Mouse (Mus musculus): Measurements from ENCODE around the gene Asb16. TPM values are rescaled to one million over a fixed set of nuclear protein-coding genes. Genes with fewer than 3 reads are reported as not detected.

Gene Asb16
- polyA plus RNA-seq (2014; fragmentation: Nextera tagmentation; extraction: Ambion mirVana), result 0.25 and 0.33 TPM in 2 replicates

DNA sequence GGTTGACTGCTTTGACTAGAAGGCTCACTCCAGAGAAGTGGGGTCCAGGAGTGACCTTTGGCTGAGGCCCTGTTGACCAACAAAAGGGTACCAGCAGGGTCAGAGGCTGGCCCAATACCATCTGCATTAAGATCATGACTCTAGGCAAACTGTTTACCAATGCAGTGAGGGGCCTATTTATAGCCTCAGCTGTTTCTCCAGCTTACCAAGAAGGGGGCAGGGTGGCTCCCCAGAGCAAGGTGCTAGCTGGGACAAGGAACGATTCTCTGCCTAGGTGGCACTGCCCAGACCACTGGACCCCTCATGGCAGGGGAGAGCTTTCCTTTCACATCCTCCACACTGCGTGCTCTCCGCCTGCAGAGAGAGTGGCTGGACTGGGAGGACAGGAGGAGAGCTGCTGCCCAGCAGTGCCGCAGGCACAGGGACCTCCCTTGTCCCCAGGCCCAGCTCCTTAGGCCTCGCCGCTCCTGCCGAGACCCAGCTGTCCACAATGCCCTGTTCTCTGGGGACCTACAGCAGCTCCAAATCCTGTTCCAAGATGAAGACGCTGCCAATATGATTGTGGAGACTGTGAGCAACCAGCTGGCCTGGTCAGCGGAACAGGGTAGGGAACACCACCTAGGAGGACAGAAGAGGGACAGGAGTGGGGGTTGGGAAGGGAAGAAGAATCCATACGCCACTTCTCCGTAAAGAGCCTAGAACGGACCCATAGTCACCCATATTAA lies at the start of gene Asb16:
Asb16 (plus strand) TSS at position 224 of the 725 bp plus-strand sequence.
- Histone ChIP-seq H3K36me3 (ENCODE audit: control insufficient read depth, insufficient read depth, low read length) (no peaks in the 10 kb centered on the region), H3K4me2 (ENCODE audit: low read depth, low read length) (no peak within 1 kb of the TSS), H3K27ac (replicated peaks; ENCODE audit: low read depth, low read length) (no peak within 1 kb of the TSS), H3K9me3 (ENCODE audit: control insufficient read depth, low read length) (no peaks in the 10 kb centered on the region), H3K9ac (ENCODE audit: low read depth, low read length) (no peak within 1 kb of the TSS), H3K4me1 (ENCODE audit: control insufficient read depth, insufficient read depth, low read length) (no peaks in the 10 kb centered on the region), H3K27me3 (replicated peaks; ENCODE audit: control insufficient read depth, insufficient read depth, low read length) (no peaks in the 10 kb centered on the region), H3K4me3 (ENCODE audit: low read depth, low read length) (no peak within 1 kb of the TSS)
- no peak for DNase-seq (ENCODE audit: low spot score)
- 79% methylated on average over 12 of the region's 12 CpGs for WGBS
- no peak for ATAC-seq (ENCODE audit: low read depth)

DNA sequence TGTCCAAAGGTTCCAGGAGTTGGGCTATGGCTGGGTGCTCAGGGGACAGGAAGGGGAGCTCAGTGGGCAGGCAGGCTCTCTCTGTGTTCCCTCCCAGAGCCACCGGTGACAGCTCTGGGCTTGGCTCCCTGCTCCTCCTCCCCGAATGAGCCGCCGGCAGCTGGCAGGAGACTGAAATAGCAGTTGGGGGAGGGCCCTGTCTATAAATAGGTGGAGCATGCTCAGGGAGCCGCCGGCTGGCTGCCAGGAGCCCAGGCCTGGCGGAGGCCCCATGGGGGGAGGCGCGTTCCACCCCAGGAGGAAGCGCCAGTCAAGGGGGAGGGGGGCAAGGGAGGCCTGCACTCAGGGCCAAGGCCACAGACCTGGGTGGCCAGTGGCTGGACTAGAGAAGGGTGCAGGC lies 49.8 kb upstream of the Asb16 start:
- Histone ChIP-seq H3K9ac (ENCODE audit: low read depth, low read length) (peak overlapping the region; percentile 58), H3K27me3 (replicated peaks; ENCODE audit: control insufficient read depth, insufficient read depth, low read length) (no peaks in the 10 kb centered on the region), H3K4me2 (ENCODE audit: low read depth, low read length) (peak overlapping the region; percentile 63), H3K4me1 (ENCODE audit: control insufficient read depth, insufficient read depth, low read length) (peaks cover 63% of the 10 kb centered on the region), H3K4me3 (ENCODE audit: low read depth, low read length) (peak overlapping the region; percentile 39), H3K27ac (replicated peaks; ENCODE audit: low read depth, low read length) (peak overlapping the region; percentile 73), H3K9me3 (ENCODE audit: control insufficient read depth, low read length) (no peaks in the 10 kb centered on the region), H3K36me3 (ENCODE audit: control insufficient read depth, insufficient read depth, low read length) (peaks cover 14% of the 10 kb centered on the region; the same call in 1 of the 2 replicates)
- peak; percentile 88 for ATAC-seq (ENCODE audit: low read depth)
- DNase-seq (ENCODE audit: low spot score), result peak; percentile 98
- 0% methylated on average over 9 of the region's 10 CpGs for WGBS

DNA sequence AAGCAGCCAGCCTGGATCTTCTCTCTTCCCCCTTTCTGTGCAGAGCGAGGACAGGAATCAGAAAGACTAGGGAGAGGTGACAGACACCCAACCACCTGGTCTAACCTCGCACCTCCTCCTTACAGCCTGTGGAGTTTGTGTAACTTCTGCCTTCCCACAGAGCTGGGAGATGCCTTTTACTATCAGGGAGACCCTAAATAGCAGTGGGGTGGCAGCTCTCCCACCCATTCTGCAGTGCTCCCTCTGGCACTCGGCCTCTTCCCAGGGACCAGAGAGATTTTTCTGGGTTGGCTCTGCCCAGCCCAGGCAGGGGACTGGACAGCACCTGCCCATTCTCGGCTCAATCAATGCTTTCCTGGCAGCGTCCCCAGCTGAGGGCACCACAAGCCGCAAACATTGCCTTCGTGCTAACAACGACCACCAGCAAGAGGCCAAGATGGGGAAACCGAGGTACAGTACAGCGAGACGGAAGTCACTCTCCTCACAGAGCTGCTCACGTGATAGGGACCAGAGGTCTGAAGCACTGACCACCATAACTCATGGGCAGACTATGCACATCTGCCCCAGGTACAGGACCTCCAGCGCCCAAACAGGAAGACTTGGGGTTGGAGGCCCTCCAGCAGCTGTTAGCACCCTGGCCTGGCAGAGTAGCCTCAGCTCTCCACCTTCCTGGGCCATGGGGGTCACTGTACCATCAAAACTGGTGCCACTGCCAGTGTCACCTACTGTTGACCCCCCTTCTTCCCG lies 49.1 kb upstream of the Asb16 start:
- ATAC-seq (ENCODE audit: low read depth), result no peak

GRCm38 (mm10) chr11:102219994-102220346 lies 48.6 kb upstream of the Asb16 start:
- DNase-seq (ENCODE audit: low spot score) (no peak), ATAC-seq (ENCODE audit: low read depth) (no peak)
- Histone ChIP-seq H3K4me2 (ENCODE audit: low read depth, low read length) (no peak overlapping the region), H3K27ac (replicated peaks; ENCODE audit: low read depth, low read length) (peak overlapping the region; percentile 73; the same call in 1 of the 2 replicates), H3K36me3 (ENCODE audit: control insufficient read depth, insufficient read depth, low read length) (peaks cover 18% of the 10 kb centered on the region; the same call in 1 of the 2 replicates), H3K9me3 (ENCODE audit: control insufficient read depth, low read length) (no peaks in the 10 kb centered on the region), H3K4me1 (ENCODE audit: control insufficient read depth, insufficient read depth, low read length) (peaks cover 62% of the 10 kb centered on the region), H3K27me3 (replicated peaks; ENCODE audit: control insufficient read depth, insufficient read depth, low read length) (no peaks in the 10 kb centered on the region), H3K9ac (ENCODE audit: low read depth, low read length) (no peak overlapping the region), H3K4me3 (ENCODE audit: low read depth, low read length) (no peak overlapping the region)
- 68% methylated on average over 4 of the region's 4 CpGs for WGBS

More for the DNA sequence above, 49.1 kb upstream of the Asb16 start:
- DNase-seq (ENCODE audit: low spot score), result no peak
- WGBS, result 59% methylated on average over 13 of the region's 14 CpGs
- Histone ChIP-seq H3K36me3 (ENCODE audit: control insufficient read depth, insufficient read depth, low read length) (peaks cover 18% of the 10 kb centered on the region; the same call in 1 of the 2 replicates), H3K4me3 (ENCODE audit: low read depth, low read length) (0 out of 2 replicates have a peak overlapping the region, but pooled peaks have one; percentile 39), H3K4me1 (ENCODE audit: control insufficient read depth, insufficient read depth, low read length) (peaks cover 62% of the 10 kb centered on the region), H3K27me3 (replicated peaks; ENCODE audit: control insufficient read depth, insufficient read depth, low read length) (no peaks in the 10 kb centered on the region), H3K27ac (replicated peaks; ENCODE audit: low read depth, low read length) (peak overlapping the region; percentile 73), H3K9me3 (ENCODE audit: control insufficient read depth, low read length) (no peaks in the 10 kb centered on the region), H3K9ac (ENCODE audit: low read depth, low read length) (no peak overlapping the region), H3K4me2 (ENCODE audit: low read depth, low read length) (peak overlapping the region; percentile 63)

GRCm38 (mm10) chr11:102220451-102220850 lies 48.1 kb upstream of the Asb16 start:
- no peak overlapping the region for H3K9ac ChIP-seq (ENCODE audit: low read depth, low read length)
- H3K4me3 ChIP-seq (ENCODE audit: low read depth, low read length), result no peak overlapping the region
- H3K36me3 ChIP-seq (ENCODE audit: control insufficient read depth, insufficient read depth, low read length), result peaks cover 18% of the 10 kb centered on the region; the same call in 1 of the 2 replicates
- no peaks in the 10 kb centered on the region for H3K27me3 ChIP-seq (replicated peaks; ENCODE audit: control insufficient read depth, insufficient read depth, low read length)
- H3K9me3 ChIP-seq (ENCODE audit: control insufficient read depth, low read length), result no peaks in the 10 kb centered on the region
- peak overlapping the region; percentile 24; the same call in 1 of the 2 replicates for H3K27ac ChIP-seq (replicated peaks; ENCODE audit: low read depth, low read length)
- no peak overlapping the region for H3K4me2 ChIP-seq (ENCODE audit: low read depth, low read length)
- DNase-seq (ENCODE audit: low spot score), result no peak
- peaks cover 61% of the 10 kb centered on the region for H3K4me1 ChIP-seq (ENCODE audit: control insufficient read depth, insufficient read depth, low read length)
- no peak for ATAC-seq (ENCODE audit: low read depth)
- WGBS, result 60% methylated on average over 6 of the region's 6 CpGs

GRCm38 (mm10) chr11:102221243-102221953 lies 47.1 kb upstream of the Asb16 start:
- H3K36me3 ChIP-seq (ENCODE audit: control insufficient read depth, insufficient read depth, low read length), result peaks cover 18% of the 10 kb centered on the region; the same call in 1 of the 2 replicates
- no peaks in the 10 kb centered on the region for H3K9me3 ChIP-seq (ENCODE audit: control insufficient read depth, low read length)
- no peak for ATAC-seq (ENCODE audit: low read depth)
- H3K4me3 ChIP-seq (ENCODE audit: low read depth, low read length), result no peak overlapping the region
- H3K4me2 ChIP-seq (ENCODE audit: low read depth, low read length), result no peak overlapping the region
- peaks cover 55% of the 10 kb centered on the region for H3K4me1 ChIP-seq (ENCODE audit: control insufficient read depth, insufficient read depth, low read length)
- H3K9ac ChIP-seq (ENCODE audit: low read depth, low read length), result no peak overlapping the region
- no peaks in the 10 kb centered on the region for H3K27me3 ChIP-seq (replicated peaks; ENCODE audit: control insufficient read depth, insufficient read depth, low read length)
- no peak overlapping the region for H3K27ac ChIP-seq (replicated peaks; ENCODE audit: low read depth, low read length)
- WGBS, result 88% methylated on average over 8 of the region's 8 CpGs
- no peak for DNase-seq (ENCODE audit: low spot score)

DNA sequence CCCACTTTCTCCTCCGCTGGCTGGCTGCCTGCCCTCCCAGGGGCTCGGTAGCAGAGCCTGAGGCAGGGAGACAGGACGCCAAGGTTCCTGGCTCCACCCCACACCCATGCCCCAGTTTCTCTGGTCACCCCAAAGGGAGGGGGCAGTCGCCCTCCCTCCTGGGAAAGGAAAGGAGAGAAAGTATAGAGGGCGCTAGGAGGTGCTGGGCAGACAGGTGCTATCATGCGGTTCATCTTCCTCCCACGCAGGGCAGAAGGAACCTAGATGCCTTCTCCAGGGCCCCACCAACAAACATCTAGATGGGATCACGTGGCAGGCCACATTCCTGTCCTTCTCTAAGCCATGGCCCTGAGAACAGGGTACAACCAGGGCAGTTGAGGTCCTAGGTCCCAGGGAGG lies 46.6 kb upstream of the Asb16 start:
- DNase-seq (ENCODE audit: low spot score) (no peak), ATAC-seq (ENCODE audit: low read depth) (no peak)
- Histone ChIP-seq H3K27me3 (replicated peaks; ENCODE audit: control insufficient read depth, insufficient read depth, low read length) (no peaks in the 10 kb centered on the region), H3K9me3 (ENCODE audit: control insufficient read depth, low read length) (no peaks in the 10 kb centered on the region), H3K36me3 (ENCODE audit: control insufficient read depth, insufficient read depth, low read length) (peaks cover 18% of the 10 kb centered on the region; the same call in 1 of the 2 replicates), H3K4me1 (ENCODE audit: control insufficient read depth, insufficient read depth, low read length) (peaks cover 54% of the 10 kb centered on the region), H3K4me3 (ENCODE audit: low read depth, low read length) (no peak overlapping the region), H3K27ac (replicated peaks; ENCODE audit: low read depth, low read length) (no peak overlapping the region), H3K9ac (ENCODE audit: low read depth, low read length) (no peak overlapping the region), H3K4me2 (ENCODE audit: low read depth, low read length) (no peak overlapping the region)
- 71% methylated on average over 8 of the region's 8 CpGs for WGBS

DNA sequence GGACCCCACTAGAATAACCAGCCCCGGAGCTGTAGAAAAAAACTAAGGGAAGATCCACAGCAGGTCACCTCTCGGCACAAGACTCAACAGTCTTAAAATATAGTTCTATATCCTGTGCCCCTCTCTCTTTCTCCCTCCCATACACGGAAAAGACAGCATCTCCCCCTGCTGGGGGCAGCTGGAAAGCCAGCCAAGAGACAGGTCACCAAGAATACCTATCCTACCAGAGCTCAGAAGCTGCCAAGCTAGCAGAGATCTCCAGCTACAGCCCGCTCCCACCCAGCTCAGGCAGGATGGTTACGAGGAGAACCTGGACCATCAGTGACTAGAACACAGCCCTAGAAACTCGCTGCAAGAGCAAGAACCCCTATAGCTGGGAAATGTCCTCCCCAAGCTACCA lies 45.4 kb upstream of the Asb16 start:
- Histone ChIP-seq H3K9me3 (ENCODE audit: control insufficient read depth, low read length) (no peaks in the 10 kb centered on the region), H3K9ac (ENCODE audit: low read depth, low read length) (no peak overlapping the region), H3K36me3 (ENCODE audit: control insufficient read depth, insufficient read depth, low read length) (peaks cover 18% of the 10 kb centered on the region; the same call in 1 of the 2 replicates), H3K4me1 (ENCODE audit: control insufficient read depth, insufficient read depth, low read length) (peaks cover 51% of the 10 kb centered on the region), H3K4me2 (ENCODE audit: low read depth, low read length) (no peak overlapping the region), H3K27me3 (replicated peaks; ENCODE audit: control insufficient read depth, insufficient read depth, low read length) (no peaks in the 10 kb centered on the region), H3K27ac (replicated peaks; ENCODE audit: low read depth, low read length) (no peak overlapping the region), H3K4me3 (ENCODE audit: low read depth, low read length) (no peak overlapping the region)
- WGBS, result 36% methylated on average over 6 of the region's 6 CpGs
- DNase-seq (ENCODE audit: low spot score) (peak; percentile 73), ATAC-seq (ENCODE audit: low read depth) (no peak)

Data from embryonic facial prominence, embryonic 14.5 days (tissue).